ENCODE assay signal across 27 mouse cellular contexts in the genomic region with DNA sequence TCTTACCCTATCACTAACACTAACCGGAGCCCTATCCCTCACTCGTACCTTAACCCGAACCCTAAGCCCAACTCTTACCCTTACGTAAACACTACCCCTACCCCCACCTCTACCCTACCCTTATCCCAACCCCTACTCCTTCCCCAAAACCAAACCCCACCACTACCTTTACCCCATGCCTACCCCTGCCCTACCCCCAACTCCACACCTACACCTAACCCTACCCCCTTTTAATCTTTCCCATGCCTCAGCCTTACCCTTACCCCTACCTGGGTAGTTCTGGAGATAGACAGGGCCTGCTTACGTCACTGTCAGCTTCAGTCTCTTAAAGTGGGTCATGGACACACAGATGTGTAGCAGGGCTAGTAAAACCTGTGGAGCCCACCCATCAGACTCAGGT. TPM values are rescaled to one million over a fixed set of nuclear protein-coding genes. Genes with fewer than 3 reads are reported as not detected.
DNase-seq lines count a peak whose midpoint lies in the region; ATAC-seq and TF ChIP-seq lines count a peak whose summit lies in the region.
"Had no signal": no experiment of that assay in that cellular context is flagged by ENCODE, and none has a peak within 500 bp of the region (broad histone marks: within the 10 kb centered on the region; RNA-seq: fewer than 3 reads in every experiment).

No protein-coding gene starts in this region.

- no peaks in the 10 kb centered on the region for H3K4me1 ChIP-seq in hindbrain, embryonic 15.5 days (replicated peaks)
- H3K4me1 ChIP-seq in hindbrain, embryonic 11.5 days (replicated peaks; ENCODE audit: control insufficient read depth, insufficient read depth, low read length), result no peaks in the 10 kb centered on the region
- no peaks in the 10 kb centered on the region; the same call in 1 of the 2 replicates for H3K4me1 ChIP-seq in liver, embryonic 11.5 days (replicated peaks; ENCODE audit: control insufficient read depth, insufficient read depth, low read length)
- H3K4me1 ChIP-seq in liver, postnatal 0 days (ENCODE audit: insufficient read depth), result no peaks in the 10 kb centered on the region
- H3K4me1 ChIP-seq in midbrain, embryonic 15.5 days, result no peaks in the 10 kb centered on the region
- H3K4me1 ChIP-seq in midbrain, embryonic 11.5 days (ENCODE audit: control insufficient read depth, insufficient read depth, low read length), result no peaks in the 10 kb centered on the region
- no peaks in the 10 kb centered on the region for H3K4me1 ChIP-seq in liver, embryonic 16.5 days (ENCODE audit: control insufficient read depth, low read depth, low read length)
- H3K4me1 ChIP-seq: forebrain, embryonic 10.5 days; forebrain, embryonic 13.5 days; heart, embryonic 15.5 days; hindbrain, embryonic 10.5 days had no signal

- no peak for DNase-seq in hindbrain, embryonic 11.5 days (ENCODE audit: low spot score)
- DNase-seq in liver, embryonic 11.5 days (ENCODE audit: low spot score), result no peak
- no peak for DNase-seq in liver, postnatal 0 days
- DNase-seq in midbrain, embryonic 11.5 days (ENCODE audit: low spot score, missing footprints), result no peak
- DNase-seq in thymus, postnatal 0 days (ENCODE audit: low spot score), result no peak
- DNase-seq: adrenal gland, adult 2 months; adrenal gland, postnatal 14 days; cerebellum, adult 11 months; cerebellum, adult 2 months; cerebellum, adult 9-11 months; cerebellum, postnatal 25 days; gastrocnemius, postnatal 10 days; gastrocnemius, postnatal 36 days; heart, adult 2 months; heart, postnatal 10 days; heart, postnatal 36 days had no signal

- H3K9ac ChIP-seq in hindbrain, embryonic 15.5 days, result no peak overlapping the region
- no peak overlapping the region for H3K9ac ChIP-seq in hindbrain, embryonic 11.5 days (ENCODE audit: low read depth, low read length)
- no peak overlapping the region for H3K9ac ChIP-seq in liver, embryonic 11.5 days (ENCODE audit: low read depth, low read length)
- no peak overlapping the region for H3K9ac ChIP-seq in liver, postnatal 0 days (replicated peaks)
- H3K9ac ChIP-seq in midbrain, embryonic 15.5 days, result no peak overlapping the region
- H3K9ac ChIP-seq in midbrain, embryonic 11.5 days (ENCODE audit: low read length), result no peak overlapping the region
- H3K9ac ChIP-seq in liver, embryonic 16.5 days (ENCODE audit: low read depth, low read length), result no peak overlapping the region
- H3K9ac ChIP-seq: forebrain, embryonic 13.5 days; heart, embryonic 15.5 days had no signal

- TF ChIP-seq CTCF in liver, postnatal 0 days (IDR thresholded peaks at IDR 0.05; ENCODE audit: low read depth), result no peak

- TF ChIP-seq EP300 in liver, postnatal 0 days (IDR thresholded peaks at IDR 0.05; ENCODE audit: low read depth), result no peak

- WGBS in hindbrain, embryonic 15.5 days, result 94% methylated on average over 5 of the region's 5 CpGs
- WGBS in hindbrain, embryonic 11.5 days, result 90% methylated on average over 5 of the region's 5 CpGs
- WGBS in liver, embryonic 11.5 days, result 87% methylated on average over 5 of the region's 5 CpGs
- 92% methylated on average over 5 of the region's 5 CpGs for WGBS in liver, postnatal 0 days (ENCODE audit: insufficient replicate concordance)
- WGBS in midbrain, embryonic 15.5 days, result 95% methylated on average over 5 of the region's 5 CpGs
- WGBS in midbrain, embryonic 11.5 days, result 91% methylated on average over 5 of the region's 5 CpGs
- 91% methylated on average over 5 of the region's 5 CpGs for WGBS in liver, embryonic 16.5 days (ENCODE audit: insufficient replicate concordance)

- H3K36me3 ChIP-seq in hindbrain, embryonic 15.5 days, result no peaks in the 10 kb centered on the region; the same call in 1 of the 2 replicates
- H3K36me3 ChIP-seq in hindbrain, embryonic 11.5 days (ENCODE audit: control insufficient read depth, insufficient read depth, low read length), result no peaks in the 10 kb centered on the region
- peaks cover 14% of the 10 kb centered on the region for H3K36me3 ChIP-seq in liver, embryonic 11.5 days (ENCODE audit: control insufficient read depth, insufficient read depth, low read length)
- H3K36me3 ChIP-seq in liver, postnatal 0 days (replicated peaks; ENCODE audit: insufficient read depth, low read length), result peaks cover 75% of the 10 kb centered on the region
- no peaks in the 10 kb centered on the region for H3K36me3 ChIP-seq in midbrain, embryonic 15.5 days (replicated peaks)
- H3K36me3 ChIP-seq in midbrain, embryonic 11.5 days (ENCODE audit: control insufficient read depth, insufficient read depth, low read length), result no peaks in the 10 kb centered on the region
- H3K36me3 ChIP-seq in liver, embryonic 16.5 days (ENCODE audit: control insufficient read depth, insufficient read depth), result peaks cover 73% of the 10 kb centered on the region

- H3K4me3 ChIP-seq in hindbrain, embryonic 15.5 days, result no peak overlapping the region
- H3K4me3 ChIP-seq in hindbrain, embryonic 11.5 days (ENCODE audit: low read depth, low read length), result no peak overlapping the region
- no peak overlapping the region for H3K4me3 ChIP-seq in liver, embryonic 11.5 days (ENCODE audit: low read depth, low read length)
- H3K4me3 ChIP-seq in liver, postnatal 0 days (ENCODE audit: low read depth, low read length), result no peak overlapping the region
- no peak overlapping the region for H3K4me3 ChIP-seq in midbrain, embryonic 15.5 days
- no peak overlapping the region for H3K4me3 ChIP-seq in midbrain, embryonic 11.5 days (ENCODE audit: low read depth, low read length)
- no peak overlapping the region for H3K4me3 ChIP-seq in liver, embryonic 16.5 days (ENCODE audit: low read depth, low read length)
- H3K4me3 ChIP-seq: forebrain, embryonic 10.5 days; forebrain, embryonic 13.5 days; heart, adult 2 months; heart, embryonic 15.5 days; hindbrain, embryonic 10.5 days had no signal

- H3K27ac ChIP-seq in hindbrain, embryonic 15.5 days (replicated peaks), result no peak overlapping the region
- no peak overlapping the region for H3K27ac ChIP-seq in hindbrain, embryonic 11.5 days (ENCODE audit: low read depth, low read length)
- H3K27ac ChIP-seq in liver, embryonic 11.5 days (ENCODE audit: low read depth, low read length), result no peak overlapping the region
- H3K27ac ChIP-seq in liver, postnatal 0 days (ENCODE audit: low read depth), result no peak overlapping the region
- no peak overlapping the region for H3K27ac ChIP-seq in midbrain, embryonic 15.5 days
- H3K27ac ChIP-seq in midbrain, embryonic 11.5 days (ENCODE audit: low read depth, low read length), result no peak overlapping the region
- H3K27ac ChIP-seq in liver, embryonic 16.5 days (ENCODE audit: low read length), result no peak overlapping the region
- H3K27ac ChIP-seq: forebrain, embryonic 10.5 days; forebrain, embryonic 13.5 days; heart, adult 2 months; heart, embryonic 15.5 days; hindbrain, embryonic 10.5 days; hindbrain, postnatal 0 days had no signal

- no peaks in the 10 kb centered on the region for H3K9me3 ChIP-seq in hindbrain, embryonic 15.5 days
- no peaks in the 10 kb centered on the region for H3K9me3 ChIP-seq in hindbrain, embryonic 11.5 days (ENCODE audit: control insufficient read depth, low read length)
- no peaks in the 10 kb centered on the region for H3K9me3 ChIP-seq in liver, embryonic 11.5 days (ENCODE audit: control insufficient read depth, low read length)
- no peaks in the 10 kb centered on the region for H3K9me3 ChIP-seq in liver, postnatal 0 days (ENCODE audit: low read length)
- no peaks in the 10 kb centered on the region for H3K9me3 ChIP-seq in midbrain, embryonic 15.5 days
- no peaks in the 10 kb centered on the region for H3K9me3 ChIP-seq in midbrain, embryonic 11.5 days (ENCODE audit: control insufficient read depth, low read length)
- H3K9me3 ChIP-seq in liver, embryonic 16.5 days (replicated peaks; ENCODE audit: control insufficient read depth, low read length), result no peaks in the 10 kb centered on the region
- H3K9me3 ChIP-seq: forebrain, embryonic 10.5 days; forebrain, embryonic 13.5 days; heart, embryonic 15.5 days; hindbrain, embryonic 10.5 days had no signal

- no peak overlapping the region for H3K4me2 ChIP-seq in hindbrain, embryonic 15.5 days
- no peak overlapping the region for H3K4me2 ChIP-seq in hindbrain, embryonic 11.5 days (replicated peaks; ENCODE audit: low read depth, low read length)
- H3K4me2 ChIP-seq in liver, embryonic 11.5 days, result no peak overlapping the region
- H3K4me2 ChIP-seq in liver, postnatal 0 days (ENCODE audit: low read depth, low read length), result no peak overlapping the region
- H3K4me2 ChIP-seq in midbrain, embryonic 15.5 days, result no peak overlapping the region
- H3K4me2 ChIP-seq in midbrain, embryonic 11.5 days, result no peak overlapping the region
- H3K4me2 ChIP-seq in liver, embryonic 16.5 days (ENCODE audit: low read depth, low read length), result no peak overlapping the region
- H3K4me2 ChIP-seq: forebrain, embryonic 13.5 days; heart, embryonic 11.5 days; heart, embryonic 15.5 days had no signal

- H3K27me3 ChIP-seq in hindbrain, embryonic 15.5 days, result no peaks in the 10 kb centered on the region
- no peaks in the 10 kb centered on the region for H3K27me3 ChIP-seq in hindbrain, embryonic 11.5 days (ENCODE audit: control insufficient read depth, insufficient read depth, low read length)
- no peaks in the 10 kb centered on the region for H3K27me3 ChIP-seq in liver, embryonic 11.5 days (replicated peaks; ENCODE audit: control insufficient read depth, insufficient read depth, low read length)
- no peaks in the 10 kb centered on the region for H3K27me3 ChIP-seq in liver, postnatal 0 days (ENCODE audit: insufficient read depth, low read length)
- H3K27me3 ChIP-seq in midbrain, embryonic 15.5 days (replicated peaks), result no peaks in the 10 kb centered on the region
- no peaks in the 10 kb centered on the region for H3K27me3 ChIP-seq in midbrain, embryonic 11.5 days (ENCODE audit: control insufficient read depth, insufficient read depth, low read length)
- H3K27me3 ChIP-seq in liver, embryonic 16.5 days (ENCODE audit: control insufficient read depth, insufficient read depth, low read depth, low read length), result no peaks in the 10 kb centered on the region
- H3K27me3 ChIP-seq: forebrain, embryonic 13.5 days; heart, embryonic 15.5 days had no signal

- peak; percentile 61; the same call in 1 of the 2 replicates for ATAC-seq in hindbrain, embryonic 15.5 days (ENCODE audit: low FRiP score, low read depth)
- ATAC-seq in hindbrain, embryonic 11.5 days (ENCODE audit: low FRiP score), result no peak
- ATAC-seq in liver, embryonic 11.5 days (replicated peaks; ENCODE audit: low FRiP score), result 0 out of 2 replicates have a peak, but pooled peaks have one; percentile 15
- no peak for ATAC-seq in liver, postnatal 0 days
- ATAC-seq in midbrain, embryonic 15.5 days (replicated peaks), result 0 out of 2 replicates have a peak, but pooled peaks have one; percentile 27
- no peak for ATAC-seq in midbrain, embryonic 11.5 days (ENCODE audit: low FRiP score)
- ATAC-seq in liver, embryonic 16.5 days (ENCODE audit: low read depth), result 0 out of 2 replicates have a peak, but pooled peaks have one; percentile 8
- ATAC-seq: CD4-positive, CD25-positive, alpha-beta regulatory T cell, adult 4 months; forebrain, embryonic 13.5 days; forebrain, embryonic 16.5 days; hindbrain, postnatal 0 days had no signal

RNA-seq across cellular contexts. Expression of gene Bmp2k, which starts 51.4 kb away (rescaled TPM):
- 9.9 and 10.0 TPM in 2 replicates for polyA plus RNA-seq in hindbrain, embryonic 15.5 days (2015; fragmentation: Nextera tagmentation; extraction: Ambion mirVana)
- 11.1 and 13.7 TPM in 2 replicates for polyA plus RNA-seq in hindbrain, embryonic 11.5 days (2014; fragmentation: Nextera tagmentation; extraction: Ambion mirVana)
- polyA plus RNA-seq in liver, embryonic 11.5 days (2014; fragmentation: Nextera tagmentation; extraction: Ambion mirVana), result 31.1 and 34.5 TPM in 2 replicates
- polyA plus RNA-seq in liver, postnatal 0 days (2015; fragmentation: Nextera tagmentation; extraction: Ambion mirVana), result 13.6 and 15.2 TPM in 2 replicates
- polyA plus RNA-seq in midbrain, embryonic 15.5 days (2015; fragmentation: Nextera tagmentation; extraction: Ambion mirVana), result 9.2 and 9.9 TPM in 2 replicates
- 10.3 and 10.5 TPM in 2 replicates for polyA plus RNA-seq in midbrain, embryonic 11.5 days (2014; fragmentation: Nextera tagmentation; extraction: Ambion mirVana)
- 25.9 and 26.5 TPM in 2 replicates for polyA plus RNA-seq in liver, embryonic 16.5 days (2015; fragmentation: Nextera tagmentation; extraction: Ambion mirVana)
- polyA plus RNA-seq in thymus, postnatal 0 days (2015; fragmentation: Nextera tagmentation; extraction: Ambion mirVana), result 24.3 and 29.7 TPM in 2 replicates

Comparison
In these comparisons a context has a peak if more than half of its experiments do, and no peak if none do; other contexts are left out.
1. ATAC-seq: peak in hindbrain, embryonic 15.5 days (single experiment), liver, embryonic 11.5 days (single experiment), midbrain, embryonic 15.5 days (single experiment) and liver, embryonic 16.5 days (single experiment); none in hindbrain, embryonic 11.5 days (single experiment), liver, postnatal 0 days (single experiment) and midbrain, embryonic 11.5 days (single experiment).